Mouse (Mus musculus) E14TG2a.4 (cell line): ENCODE data around the gene Etv5.

ENCODE experiments used
- CTCF ChIP-seq: conservative IDR thresholded peaks from 2 replicates; pipeline ENCODE4 v1.5.1; 2014; ENCODE audit warnings: low read length
- POU5F1 ChIP-seq: IDR thresholded peaks from 2 replicates; pipeline ENCODE4 v1.6.1; 2014; ENCODE audit warnings: low read length, borderline replicate concordance

DNA sequence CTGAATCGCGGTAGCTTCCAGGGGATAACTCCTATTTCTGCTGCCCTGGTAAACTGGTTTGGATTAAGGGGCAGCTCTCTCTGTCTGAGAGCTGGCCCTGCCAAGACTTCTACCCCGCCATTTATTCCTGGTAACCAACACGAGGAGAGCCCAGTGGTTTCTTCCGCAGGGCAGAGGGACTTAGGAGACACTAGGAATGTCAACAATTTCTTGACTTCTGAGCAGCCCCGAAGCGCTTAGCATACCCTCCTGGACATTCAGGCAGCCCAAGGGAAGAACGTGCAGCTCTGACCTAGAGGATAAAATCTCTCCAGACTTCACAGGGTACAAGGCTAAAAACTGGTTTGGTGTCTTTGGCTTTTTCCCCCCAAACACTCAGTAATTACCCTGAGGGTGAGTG, 10.1 kb downstream of the Etv5 start:
- TF ChIP-seq CTCF (no peak), POU5F1 (no peak)
